Mouse (Mus musculus) ES-Bruce4 (cell line): ENCODE measurements at regions not wholly inside any gene's neighbourhood (a gene's known extent, or its start where the extent isn't known, plus 50 kb on each side); places are given as distances from the start of the nearest gene placed in this dataset.

ENCODE experiments used
- CTCF ChIP-seq: IDR thresholded peaks from one replicate; pipeline ENCODE4 v1.8.1; 2011; ENCODE audit warnings: low read depth, low read length
- EP300 ChIP-seq: IDR thresholded peaks from 2 replicates; pipeline ENCODE4 v1.6.1; 2011; ENCODE audit warnings: low read depth, low read length; ENCODE audit not compliant: insufficient read depth
- POLR2A ChIP-seq: IDR thresholded peaks from one replicate; pipeline ENCODE4 v1.8.1; 2011; ENCODE audit warnings: low read length; ENCODE audit not compliant: insufficient read depth

DNA sequence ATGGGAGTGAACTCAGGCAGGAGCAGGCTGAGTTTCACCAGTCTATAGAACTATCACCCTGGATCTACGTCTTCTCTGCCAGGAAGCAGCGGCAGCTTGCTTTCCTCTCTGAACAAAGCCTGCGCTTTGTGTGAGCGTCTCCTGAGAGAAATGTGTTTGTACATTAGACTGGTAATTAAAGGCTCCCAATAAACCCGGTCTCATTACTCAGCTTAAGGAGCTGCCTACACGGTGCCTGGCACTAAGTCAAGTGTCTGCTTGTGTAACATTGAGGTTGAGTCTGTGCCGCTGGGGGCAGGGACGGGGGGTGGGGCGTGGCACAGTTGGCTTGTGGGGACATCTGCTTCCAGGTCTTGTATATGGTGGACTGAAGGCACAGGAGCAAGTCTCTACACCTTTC, 150.4 kb upstream of the Mylip start:
- no peak for TF ChIP-seq CTCF
- TF ChIP-seq POLR2A, result no peak
- TF ChIP-seq EP300, result no peak
